Mouse (Mus musculus) C2C12 (cell line): ENCODE results near the gene Orm2.

ENCODE experiments used
- CTCF ChIP-seq: IDR thresholded peaks from one replicate; pipeline ENCODE4 v1.5.1; 2011; ENCODE audit not compliant: control insufficient read depth, insufficient read depth, insufficient read length
- MYOG ChIP-seq: IDR thresholded peaks from one replicate; pipeline ENCODE4 v1.6.1; 2011; ENCODE audit not compliant: control insufficient read depth, insufficient read length; ENCODE audit errors: extremely low read depth

GRCm38 (mm10) chr4:63344295-63344694 lies 18.0 kb upstream of the Orm2 start, which contains the start of gene Orm1:
- TF ChIP-seq CTCF (no peak), MYOG (no peak)
